Mouse (Mus musculus): Measurements from ENCODE around the gene Dffa. TPM values are rescaled to one million over a fixed set of nuclear protein-coding genes. Genes with fewer than 3 reads are reported as not detected.

Dffa gene
- total RNA-seq (2014; rRNA removed) (18.0 and 20.2 TPM in 2 replicates), polyA plus RNA-seq (2015; fragmentation: Nextera tagmentation; extraction: Ambion mirVana) (22.3 and 24.3 TPM in 2 replicates)

DNA sequence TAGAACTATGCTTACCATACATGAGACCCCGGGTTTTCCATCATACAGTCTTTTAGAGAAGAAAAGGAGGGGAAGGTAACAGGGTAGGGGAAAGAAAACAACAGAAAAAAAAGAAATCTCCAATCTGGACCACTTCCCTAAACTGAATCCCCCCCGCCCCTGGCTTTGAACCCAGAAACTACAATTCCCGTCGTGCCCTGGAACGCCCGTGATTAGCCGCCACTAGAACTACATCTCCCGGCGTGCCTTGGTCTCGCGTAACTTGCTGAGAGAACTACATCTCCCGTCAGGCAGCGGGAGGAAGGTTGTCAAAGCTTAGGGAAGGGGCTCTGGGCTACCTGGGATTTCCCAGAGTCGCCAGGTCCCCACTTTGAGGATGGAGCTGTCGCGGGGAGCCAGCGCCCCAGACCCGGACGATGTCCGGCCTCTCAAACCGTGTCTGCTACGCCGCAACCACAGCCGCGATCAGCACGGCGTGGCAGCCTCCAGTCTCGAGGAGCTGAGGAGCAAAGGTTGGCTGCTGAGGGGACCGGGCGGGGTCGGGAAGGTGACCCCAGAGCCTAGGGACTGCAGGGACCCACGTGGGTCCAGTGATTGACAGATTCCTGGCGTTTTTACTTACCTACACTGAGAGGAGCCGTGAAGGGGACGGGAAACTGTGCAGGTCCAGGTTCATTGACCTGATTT is at the start of gene Dffa:
Gene Dffa (plus strand): TSS at position 272 of the 687 bp plus-strand sequence.
- peak within 1 kb of the TSS; percentile 69 for H3K4me2 ChIP-seq (ENCODE audit: low read depth)
- H3K4me1 ChIP-seq (ENCODE audit: insufficient read depth) = peaks cover 6% of the 10 kb centered on the region; the same call in 1 of the 2 replicates
- no peak within 1 kb of the TSS for H3K27ac ChIP-seq (ENCODE audit: low read depth, low read length)
- peak; percentile 94 for ATAC-seq
- peak; percentile 26 for TF ChIP-seq CTCF (IDR thresholded peaks at IDR 0.05; ENCODE audit: low read depth)
- WGBS = under 1% methylated on average over 35 of the region's 35 CpGs
- H3K36me3 ChIP-seq (ENCODE audit: insufficient read depth) = peaks cover 27% of the 10 kb centered on the region
- no peaks in the 10 kb centered on the region for H3K27me3 ChIP-seq (ENCODE audit: insufficient read depth, low read length)
- peak within 1 kb of the TSS; percentile 88 for H3K9ac ChIP-seq
- H3K4me3 ChIP-seq (ENCODE audit: low read depth, low read length) = peak within 1 kb of the TSS; percentile 79
- DNase-seq = peak; percentile 95
- H3K9me3 ChIP-seq (ENCODE audit: low read length) = no peaks in the 10 kb centered on the region

DNA sequence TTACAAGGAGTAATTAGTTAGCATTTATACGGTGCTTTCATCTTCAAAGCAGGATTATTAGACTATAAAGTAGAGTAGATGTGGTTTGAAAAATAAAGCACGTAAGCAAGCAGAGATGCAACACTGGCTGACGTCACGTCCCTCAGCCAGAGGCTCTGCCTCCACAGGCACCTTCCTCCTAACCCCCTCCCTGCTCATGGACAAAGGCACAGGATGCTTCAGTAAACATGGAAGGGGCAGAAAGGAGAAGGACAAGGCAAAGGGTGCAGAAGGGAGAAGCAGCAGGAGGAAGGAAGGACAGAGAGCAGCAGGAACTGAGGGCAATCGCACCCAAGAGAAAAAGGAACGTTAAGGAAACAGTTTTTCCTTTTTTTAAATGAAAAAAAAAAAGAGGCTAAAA is 48.1 kb upstream of the Dffa start:
- TF ChIP-seq CTCF (IDR thresholded peaks at IDR 0.05; ENCODE audit: low read depth) = no peak
- no peak overlapping the region for H3K9ac ChIP-seq
- 0 out of 2 replicates have a peak, but pooled peaks cover 2% of the 10 kb centered on the region for H3K4me1 ChIP-seq (ENCODE audit: insufficient read depth)
- 56% methylated on average over 6 of the region's 6 CpGs for WGBS
- DNase-seq (no peak), ATAC-seq (no peak)
- H3K4me3 ChIP-seq (ENCODE audit: low read depth, low read length) = no peak overlapping the region
- no peaks in the 10 kb centered on the region for H3K36me3 ChIP-seq (ENCODE audit: insufficient read depth)
- no peaks in the 10 kb centered on the region for H3K9me3 ChIP-seq (ENCODE audit: low read length)
- no peak overlapping the region for H3K4me2 ChIP-seq (ENCODE audit: low read depth)
- no peaks in the 10 kb centered on the region for H3K27me3 ChIP-seq (ENCODE audit: insufficient read depth, low read length)
- no peak overlapping the region for H3K27ac ChIP-seq (ENCODE audit: low read depth, low read length)

DNA sequence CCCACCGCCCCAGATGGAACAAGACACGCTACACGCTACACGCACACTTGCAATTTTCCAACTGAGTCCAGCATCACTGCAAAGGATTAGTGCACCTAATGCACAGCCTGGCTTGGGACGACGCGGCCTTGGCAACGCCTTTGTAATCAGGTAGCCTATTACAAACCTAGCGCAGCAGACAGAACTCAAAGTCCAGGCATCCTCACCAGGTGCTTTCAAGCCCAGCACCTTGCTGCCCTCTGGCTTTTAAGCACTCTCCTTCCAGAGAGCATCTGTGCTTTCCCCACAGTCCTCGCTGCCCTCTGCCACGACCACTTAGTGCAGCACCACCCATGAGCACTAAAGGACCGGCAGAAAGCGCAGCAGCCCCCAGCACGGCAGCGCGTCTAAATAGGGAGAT is 47.0 kb upstream of the Dffa start:
- DNase-seq = no peak
- Histone ChIP-seq H3K27ac (ENCODE audit: low read depth, low read length) (no peak overlapping the region), H3K27me3 (ENCODE audit: insufficient read depth, low read length) (no peaks in the 10 kb centered on the region), H3K9me3 (ENCODE audit: low read length) (no peaks in the 10 kb centered on the region), H3K36me3 (ENCODE audit: insufficient read depth) (no peaks in the 10 kb centered on the region), H3K4me3 (ENCODE audit: low read depth, low read length) (no peak overlapping the region), H3K9ac (no peak overlapping the region), H3K4me1 (ENCODE audit: insufficient read depth) (0 out of 2 replicates have a peak, but pooled peaks cover 2% of the 10 kb centered on the region), H3K4me2 (ENCODE audit: low read depth) (no peak overlapping the region)
- no peak for TF ChIP-seq CTCF (IDR thresholded peaks at IDR 0.05; ENCODE audit: low read depth)
- 74% methylated on average over 16 of the region's 16 CpGs for WGBS
- ATAC-seq = peak; percentile 12; the same call in 1 of the 2 replicates

DNA sequence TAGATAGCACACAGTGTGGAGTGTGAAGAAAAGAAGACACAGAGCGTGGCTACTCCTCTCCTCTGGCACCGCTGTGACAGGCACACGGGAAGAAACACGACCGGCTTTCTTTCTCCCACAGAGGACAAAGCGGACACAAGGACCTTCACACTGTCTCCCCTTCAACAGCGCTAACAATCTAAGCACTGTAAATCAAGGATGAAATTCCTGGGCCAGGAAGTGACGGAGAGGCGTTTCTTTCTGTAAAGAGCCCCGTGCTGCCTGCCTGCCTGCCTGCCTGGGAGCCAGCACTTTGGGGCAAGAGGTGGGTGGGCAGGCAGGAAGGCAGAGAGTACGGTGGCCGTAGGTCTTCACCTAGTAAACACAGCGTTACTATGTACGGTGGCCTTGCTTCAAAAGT is 46.5 kb upstream of the Dffa start:
- no peak overlapping the region for H3K27ac ChIP-seq (ENCODE audit: low read depth, low read length)
- ATAC-seq (0 out of 2 replicates have a peak, but pooled peaks have one; percentile 14), DNase-seq (no peak)
- 0 out of 2 replicates have a peak, but pooled peaks cover 2% of the 10 kb centered on the region for H3K4me1 ChIP-seq (ENCODE audit: insufficient read depth)
- no peak overlapping the region for H3K4me2 ChIP-seq (ENCODE audit: low read depth)
- no peak overlapping the region for H3K4me3 ChIP-seq (ENCODE audit: low read depth, low read length)
- WGBS = 41% methylated on average over 14 of the region's 14 CpGs
- TF ChIP-seq CTCF (IDR thresholded peaks at IDR 0.05; ENCODE audit: low read depth) = no peak
- H3K36me3 ChIP-seq (ENCODE audit: insufficient read depth) = no peaks in the 10 kb centered on the region
- H3K9ac ChIP-seq = no peak overlapping the region
- H3K9me3 ChIP-seq (ENCODE audit: low read length) = no peaks in the 10 kb centered on the region
- no peaks in the 10 kb centered on the region for H3K27me3 ChIP-seq (ENCODE audit: insufficient read depth, low read length)

DNA sequence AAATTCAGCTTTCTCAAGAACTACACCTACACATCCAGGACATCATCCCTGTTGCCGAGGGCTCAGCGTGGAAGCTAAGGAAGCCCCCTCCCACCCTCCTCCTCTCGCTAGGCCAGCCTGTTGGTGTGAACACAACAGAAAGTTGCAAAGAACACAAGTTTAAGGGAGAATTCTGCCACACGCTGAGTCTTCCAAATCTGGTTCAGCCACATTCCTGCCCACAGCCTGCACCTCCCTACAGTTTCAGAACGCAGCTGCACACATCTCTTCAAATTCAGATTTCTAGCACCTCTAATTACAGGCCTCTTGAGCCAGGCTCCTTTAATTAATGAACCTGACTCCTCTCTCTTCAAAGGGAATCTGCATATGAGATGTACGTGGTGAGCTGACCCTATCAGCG is 45.6 kb upstream of the Dffa start:
- DNase-seq (no peak), ATAC-seq (no peak)
- no peaks in the 10 kb centered on the region for H3K36me3 ChIP-seq (ENCODE audit: insufficient read depth)
- H3K27ac ChIP-seq (ENCODE audit: low read depth, low read length) = no peak overlapping the region
- no peaks in the 10 kb centered on the region for H3K9me3 ChIP-seq (ENCODE audit: low read length)
- H3K4me1 ChIP-seq (ENCODE audit: insufficient read depth) = 0 out of 2 replicates have a peak, but pooled peaks cover 2% of the 10 kb centered on the region
- no peak overlapping the region for H3K9ac ChIP-seq
- 35% methylated on average over 7 of the region's 7 CpGs for WGBS
- no peak for TF ChIP-seq CTCF (IDR thresholded peaks at IDR 0.05; ENCODE audit: low read depth)
- no peak overlapping the region for H3K4me2 ChIP-seq (ENCODE audit: low read depth)
- no peak overlapping the region for H3K4me3 ChIP-seq (ENCODE audit: low read depth, low read length)
- no peaks in the 10 kb centered on the region for H3K27me3 ChIP-seq (ENCODE audit: insufficient read depth, low read length)

DNA sequence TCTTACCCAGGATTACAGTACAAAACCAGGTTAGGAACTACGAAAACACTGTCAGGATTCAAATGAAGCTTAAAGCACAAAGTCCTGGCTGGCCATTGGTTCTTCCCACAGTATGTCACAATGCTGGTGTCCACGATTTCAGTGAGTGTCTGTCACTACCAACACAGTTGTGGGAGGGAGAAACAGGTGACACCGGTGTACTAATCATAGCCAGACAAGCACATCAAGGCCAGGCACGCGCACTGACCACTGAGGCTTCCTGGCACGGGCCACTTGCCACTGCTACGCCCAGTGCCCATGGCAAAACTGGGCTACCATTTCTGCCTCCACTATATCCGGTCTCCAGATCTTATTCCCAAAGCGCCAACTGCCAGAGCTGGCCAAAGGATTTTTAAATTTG is 44.2 kb upstream of the Dffa start:
- no peak for DNase-seq
- Histone ChIP-seq H3K4me3 (ENCODE audit: low read depth, low read length) (no peak overlapping the region), H3K4me1 (ENCODE audit: insufficient read depth) (0 out of 2 replicates have a peak, but pooled peaks cover 2% of the 10 kb centered on the region), H3K27ac (ENCODE audit: low read depth, low read length) (no peak overlapping the region), H3K9me3 (ENCODE audit: low read length) (no peaks in the 10 kb centered on the region), H3K9ac (no peak overlapping the region), H3K36me3 (ENCODE audit: insufficient read depth) (no peaks in the 10 kb centered on the region), H3K4me2 (ENCODE audit: low read depth) (no peak overlapping the region), H3K27me3 (ENCODE audit: insufficient read depth, low read length) (no peaks in the 10 kb centered on the region)
- WGBS = 88% methylated on average over 9 of the region's 9 CpGs
- ATAC-seq = no peak
- no peak for TF ChIP-seq CTCF (IDR thresholded peaks at IDR 0.05; ENCODE audit: low read depth)
